Mouse (Mus musculus) gastrocnemius, adult 18-20 months (tissue): ENCODE results near the gene Ptgs1. TPM values are rescaled to one million over a fixed set of nuclear protein-coding genes. Genes with fewer than 3 reads are reported as not detected.

Source experiments
- DNase-seq: peaks from one replicate; pipeline ENCODE4 v3.0.0; 2021; ENCODE audit warnings: low spot score
- total RNA-seq, 2 experiments: library from RNA; stranded (reverse); gene quantifications; 2 replicates each; pipeline ENCODE4 v1.2.3; 2021

Ptgs1 gene
- total RNA-seq, 2 experiments from 2014 or later: 3.0 to 3.8 TPM

GRCm38 (mm10) chr2:36244705-36245104, 14.5 kb downstream of the Ptgs1 start:
- no peak for DNase-seq

- no peak for DNase-seq
Observed at GRCm38 (mm10) chr2:36247964-36248363, 17.7 kb downstream of the Ptgs1 start.

GRCm38 (mm10) chr2:36251156-36251555, 20.9 kb downstream of the Ptgs1 start:
- no peak for DNase-seq

- no peak for DNase-seq
Observed at GRCm38 (mm10) chr2:36252505-36252904, 22.3 kb downstream of the Ptgs1 start.

GRCm38 (mm10) chr2:36254445-36254844, 24.2 kb downstream of the Ptgs1 start:
- no peak for DNase-seq

- no peak for DNase-seq
Observed at GRCm38 (mm10) chr2:36256931-36257330, 26.7 kb downstream of the Ptgs1 start.

GRCm38 (mm10) chr2:36259382-36259781, 29.2 kb downstream of the Ptgs1 start:
- DNase-seq: no peak

GRCm38 (mm10) chr2:36259798-36260540, 29.7 kb downstream of the Ptgs1 start:
- no peak for DNase-seq

- DNase-seq: no peak
Observed at GRCm38 (mm10) chr2:36262025-36262424, 31.8 kb downstream of the Ptgs1 start.

GRCm38 (mm10) chr2:36269458-36269857, 39.2 kb downstream of the Ptgs1 start:
- DNase-seq: no peak

- DNase-seq: no peak
Observed at GRCm38 (mm10) chr2:36270186-36270585, 40.0 kb downstream of the Ptgs1 start.

GRCm38 (mm10) chr2:36271085-36271484, 40.9 kb downstream of the Ptgs1 start:
- no peak for DNase-seq

GRCm38 (mm10) chr2:36272288-36272950, 42.2 kb downstream of the Ptgs1 start:
- no peak for DNase-seq

- peak; percentile 64 for DNase-seq
Observed at GRCm38 (mm10) chr2:36276454-36276853, 46.2 kb downstream of the Ptgs1 start.

GRCm38 (mm10) chr2:36278760-36279159, 48.5 kb downstream of the Ptgs1 start:
- DNase-seq: no peak

GRCm38 (mm10) chr2:36281138-36281537, 50.9 kb downstream of the Ptgs1 start:
- DNase-seq: no peak

- DNase-seq: no peak
Observed at GRCm38 (mm10) chr2:36282301-36282700, 52.1 kb downstream of the Ptgs1 start.

Other genes with a start within 250 kb of the Ptgs1 start
- gene Ndufa8, start 181.0 kb upstream of the Ptgs1 start, total RNA-seq: 100 to 1,000 TPM; 309 to 366 TPM
- gene Morn5, start 181.0 kb upstream of the Ptgs1 start, total RNA-seq: not detected
- 1 to 10 TPM in 1 of 2 experiments, under 1 TPM in 1; 0.94 to 1.4 TPM for gene Lhx6, start 125.0 kb upstream of the Ptgs1 start, total RNA-seq
- 10 to 100 TPM; 12.9 to 14.8 TPM for gene Mrrf, start 94.0 kb upstream of the Ptgs1 start, total RNA-seq
- 10 to 100 TPM; 31.4 to 34.1 TPM for gene Rbm18, start 93.7 kb upstream of the Ptgs1 start, total RNA-seq
- not detected for gene Olfr338, start 143.1 kb downstream of the Ptgs1 start, total RNA-seq
- not detected for gene Olfr339, start 188.5 kb downstream of the Ptgs1 start, total RNA-seq
- not detected for gene Olfr340, start 222.2 kb downstream of the Ptgs1 start, total RNA-seq